Mouse (Mus musculus) brain, embryonic 14.5 days (tissue): ENCODE results near the gene Zfp553.

Experiments
- CTCF ChIP-seq: fragments of 200-500 bp; IDR thresholded peaks from 2 replicates; pipeline ENCODE4 v1.5.1; 2012; ENCODE audit warnings: inconsistent platforms, mild to moderate bottlenecking, moderate library complexity, borderline replicate concordance; ENCODE audit not compliant: insufficient read depth, insufficient read length; ENCODE audit errors: extremely low read depth
- POLR2A ChIP-seq: fragments of 200-500 bp; IDR thresholded peaks from 2 replicates; pipeline ENCODE4 v1.6.1; 2012; ENCODE audit warnings: mild to moderate bottlenecking, inconsistent platforms, borderline replicate concordance; ENCODE audit not compliant: poor library complexity, insufficient read depth, insufficient read length, severe bottlenecking; ENCODE audit errors: extremely low read depth

GRCm38 (mm10) chr7:127228615-127229303, 4.1 kb upstream of the Zfp553 start:
- TF ChIP-seq POLR2A (no peak), CTCF (peak; percentile 83)
